Mouse (Mus musculus) cerebellum, adult 2 months (tissue): ENCODE measurements at regions not wholly inside any gene's neighbourhood (a gene's known extent, or its start where the extent isn't known, plus 50 kb on each side); places are given as distances from the start of the nearest gene placed in this dataset.

Experiments used
- DNase-seq, 2 experiments: peaks; one replicate each; pipeline ENCODE4 v3.0.0; 2021
- H3K27ac ChIP-seq: fragments of 200-500 bp; 2 replicates; pipeline ENCODE4 v1.5.1; 2012; ENCODE audit warnings: low read length, control low read depth, inconsistent platforms; ENCODE audit not compliant: insufficient read depth
- H3K27me3 ChIP-seq: fragments of 200-500 bp; 2 replicates; pipeline ENCODE4 v1.6.1; 2012; ENCODE audit warnings: inconsistent platforms, mild to moderate bottlenecking, low read length, moderate library complexity; ENCODE audit not compliant: control insufficient read depth, insufficient read depth
- H3K4me1 ChIP-seq: fragments of 200-500 bp; 2 replicates; pipeline ENCODE4 v1.6.1; 2011; ENCODE audit warnings: low read length; ENCODE audit not compliant: control insufficient read depth, insufficient read depth
- H3K4me3 ChIP-seq: fragments of 200-500 bp; replicated peaks from 2 replicates; pipeline ENCODE3; 2011; ENCODE audit warnings: mild to moderate bottlenecking, low read depth, low read length, control low read depth; ENCODE audit not compliant: insufficient read depth
- CTCF ChIP-seq: fragments of 200-500 bp; IDR thresholded peaks from 2 replicates; pipeline ENCODE4 v1.5.1; 2011; ENCODE audit warnings: low read depth, mild to moderate bottlenecking, control low read depth, low read length, moderate library complexity, borderline replicate concordance; ENCODE audit not compliant: insufficient read depth
- POLR2A ChIP-seq: fragments of 200-500 bp; IDR thresholded peaks from 2 replicates; pipeline ENCODE4 v1.6.1; 2011; ENCODE audit warnings: low read length, control low read depth, borderline replicate concordance; ENCODE audit not compliant: insufficient read depth
- whole genome bisulfite sequencing: fragments of 180-500 bp; shearing (Covaris S2); methylation state at CpG from one replicate; pipeline ENCODE4 v1.1.7; 2018; 5-methylcytosine and 5-hydroxymethylcytosine counted together

- WGBS = 90% methylated on average over 4 of the region's 4 CpGs
- TF ChIP-seq POLR2A (no peak), CTCF (no peak)
- DNase-seq = no peak
- Histone ChIP-seq H3K27ac (no peak overlapping the region), H3K4me3 (no peak overlapping the region), H3K4me1 (no peaks in the 10 kb centered on the region; the same call in 1 of the 2 replicates), H3K27me3 (no peaks in the 10 kb centered on the region; the same call in 1 of the 2 replicates)
These were observed 109.8 kb upstream of the Nebl start for GRCm38 (mm10) chr2:17840941-17841498.

- H3K4me3 ChIP-seq = no peak overlapping the region
- H3K27ac ChIP-seq = no peak overlapping the region
- no peak for TF ChIP-seq POLR2A
- no peak for TF ChIP-seq CTCF
- H3K4me1 ChIP-seq = no peaks in the 10 kb centered on the region; the same call in 1 of the 2 replicates
- WGBS = 69% methylated on average over 4 of the region's 4 CpGs
- no peak for DNase-seq
- no peaks in the 10 kb centered on the region; the same call in 1 of the 2 replicates for H3K27me3 ChIP-seq
These were observed 108.4 kb upstream of the Nebl start for GRCm38 (mm10) chr2:17839649-17840048.

- Histone ChIP-seq H3K27ac (no peak overlapping the region), H3K4me1 (no peaks in the 10 kb centered on the region; the same call in 1 of the 2 replicates), H3K4me3 (no peak overlapping the region), H3K27me3 (no peaks in the 10 kb centered on the region; the same call in 1 of the 2 replicates)
- peak in 1 of 2 experiments; percentile 23 for DNase-seq
- 49% methylated on average over 20 of the region's 20 CpGs for WGBS
- no peak for TF ChIP-seq POLR2A
- TF ChIP-seq CTCF = no peak
These were observed 107.8 kb upstream of the Nebl start for GRCm38 (mm10) chr2:17838859-17839581.

- TF ChIP-seq CTCF (no peak), POLR2A (no peak)
- Histone ChIP-seq H3K4me3 (no peak overlapping the region), H3K27me3 (no peaks in the 10 kb centered on the region; the same call in 1 of the 2 replicates), H3K27ac (no peak overlapping the region), H3K4me1 (no peaks in the 10 kb centered on the region; the same call in 1 of the 2 replicates)
- 50% methylated on average over 7 of the region's 7 CpGs for WGBS
- DNase-seq = no peak
These were observed 107.1 kb upstream of the Nebl start for GRCm38 (mm10) chr2:17838381-17838680.

- no peak overlapping the region for H3K27ac ChIP-seq
- TF ChIP-seq POLR2A (no peak), CTCF (no peak)
- WGBS = 38% methylated on average over 14 of the region's 14 CpGs
These were observed 106.5 kb upstream of the Nebl start for GRCm38 (mm10) chr2:17837541-17838380.

GRCm38 (mm10) chr2:17832726-17833125 is 101.5 kb upstream of the Nebl start:
- DNase-seq = no peak
- Histone ChIP-seq H3K27ac (no peak overlapping the region), H3K4me3 (no peak overlapping the region), H3K27me3 (no peaks in the 10 kb centered on the region; the same call in 1 of the 2 replicates), H3K4me1 (no peaks in the 10 kb centered on the region; the same call in 1 of the 2 replicates)
- TF ChIP-seq CTCF (no peak), POLR2A (no peak)
- 75% methylated on average over 3 of the region's 3 CpGs for WGBS

More at GRCm38 (mm10) chr2:17837541-17838380, 106.5 kb upstream of the Nebl start:
- Histone ChIP-seq H3K4me3 (no peak overlapping the region), H3K27me3 (no peaks in the 10 kb centered on the region; the same call in 1 of the 2 replicates), H3K4me1 (no peaks in the 10 kb centered on the region; the same call in 1 of the 2 replicates)
- peak in 1 of 2 experiments; percentile 18 for DNase-seq

GRCm38 (mm10) chr2:17830216-17830615 is 99.0 kb upstream of the Nebl start:
- Histone ChIP-seq H3K4me1 (no peaks in the 10 kb centered on the region), H3K27me3 (no peaks in the 10 kb centered on the region), H3K27ac (no peak overlapping the region), H3K4me3 (no peak overlapping the region)
- WGBS = 83% methylated on average over 5 of the region's 5 CpGs
- DNase-seq = no peak
- TF ChIP-seq POLR2A (no peak), CTCF (no peak)
